Mouse (Mus musculus) E14TG2a.4 (cell line): Measurements from ENCODE around the gene Olfr203.

ENCODE experiments used
- CTCF ChIP-seq: conservative IDR thresholded peaks from 2 replicates; pipeline ENCODE4 v1.5.1; 2014; ENCODE audit warnings: low read length
- NANOG ChIP-seq: IDR thresholded peaks from 2 replicates; pipeline ENCODE4 v1.6.1; 2014; ENCODE audit warnings: borderline replicate concordance, low read length, mixed read lengths
- POU5F1 ChIP-seq: IDR thresholded peaks from 2 replicates; pipeline ENCODE4 v1.6.1; 2014; ENCODE audit warnings: low read length, borderline replicate concordance

DNA sequence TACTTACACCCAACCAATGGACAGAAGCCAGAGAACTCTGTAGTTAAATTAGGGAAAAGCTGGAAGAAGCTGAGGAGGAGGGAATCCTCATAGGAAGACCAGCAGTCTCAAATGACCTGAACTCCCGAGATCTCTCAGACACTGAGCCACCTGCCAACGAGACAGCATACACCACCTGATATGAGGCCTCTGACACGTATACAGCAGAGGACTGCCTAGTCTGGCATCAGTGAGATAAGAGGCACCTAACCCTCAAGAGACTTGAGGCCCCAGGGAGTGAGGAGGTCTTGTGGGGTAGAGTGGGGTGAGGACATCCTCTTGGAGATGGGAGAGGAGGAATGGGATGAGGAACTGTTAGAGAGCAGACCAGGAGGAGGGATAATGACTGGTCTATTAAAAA, 18.1 kb upstream of the Olfr203 start:
- TF ChIP-seq CTCF (no peak), NANOG (no peak), POU5F1 (no peak)
